Mouse (Mus musculus) heart, embryonic 11.5 days (tissue): Measurements from ENCODE around the gene Serac1. TPM values are rescaled to one million over a fixed set of nuclear protein-coding genes. Genes with fewer than 3 reads are reported as not detected.
A peak's percentile ranks its signal among the peaks of the same experiment; 100 is the strongest.

ENCODE experiments used
- ATAC-seq: fragments of 200-750 bp; cut with Nextera tagmentation; replicated peaks from 2 replicates; pipeline ENCODE4 v1.8.0; 2017; ENCODE audit warnings: moderate library complexity; ENCODE audit not compliant: insufficient number of reproducible peaks, low FRiP score, low TSS enrichment
- H3K27ac ChIP-seq: fragments of 300-500 bp; sonication (generic); 2 replicates; pipeline ENCODE4 v1.5.1; 2014; ENCODE audit warnings: mild to moderate bottlenecking, low read depth, low read length
- H3K27me3 ChIP-seq: fragments of 300-500 bp; sonication (generic); 2 replicates; pipeline ENCODE4 v1.6.1; 2014; ENCODE audit warnings: mild to moderate bottlenecking, low read length, mixed read lengths; ENCODE audit not compliant: control insufficient read depth, insufficient read depth
- H3K36me3 ChIP-seq: fragments of 300-500 bp; sonication (generic); 2 replicates; pipeline ENCODE4 v1.6.1; 2014; ENCODE audit warnings: mild to moderate bottlenecking, low read length, moderate library complexity, mixed read lengths; ENCODE audit not compliant: control insufficient read depth, insufficient read depth
- H3K4me1 ChIP-seq: fragments of 300-500 bp; sonication (generic); 2 replicates; pipeline ENCODE4 v1.6.1; 2014; ENCODE audit warnings: low read length; ENCODE audit not compliant: control insufficient read depth, insufficient read depth
- H3K4me2 ChIP-seq: fragments of 300-500 bp; sonication (generic); 2 replicates; pipeline ENCODE4 v1.6.1; 2014; ENCODE audit warnings: mild to moderate bottlenecking, moderate library complexity
- H3K4me3 ChIP-seq: fragments of 300-500 bp; sonication (generic); 2 replicates; pipeline ENCODE4 v1.5.1; 2014; ENCODE audit warnings: low read depth, low read length
- H3K9ac ChIP-seq: fragments of 300-500 bp; sonication (generic); 2 replicates; pipeline ENCODE4 v1.6.1; 2014; ENCODE audit warnings: mild to moderate bottlenecking, low read depth, low read length, moderate library complexity
- H3K9me3 ChIP-seq: fragments of 300-500 bp; sonication (generic); replicated peaks from 2 replicates; pipeline ENCODE4 v1.6.1; 2016; ENCODE audit warnings: low read length; ENCODE audit not compliant: control insufficient read depth
- WGBS: fragments of 180-500 bp; shearing (Covaris S2); extraction: QIAGEN DNeasy Blood & Tissue Kit; methylation state at CpG from one replicate; pipeline ENCODE4 v1.1.7; 2014; ENCODE audit not compliant: insufficient replicate concordance; 5-methylcytosine and 5-hydroxymethylcytosine counted together
- polyA plus RNA-seq: library from polyadenylated mRNA; unstranded; fragments of >200 nt; fragmentation: Nextera tagmentation; extraction: Ambion mirVana; gene quantifications from 2 replicates; pipeline ENCODE4 v1.2.1, GENCODE M21; 2014

Serac1 gene
- 3.1 and 4.3 TPM in 2 replicates for polyA plus RNA-seq

GRCm38 (mm10) chr17:6079287-6080122 is at the start of gene Serac1, which contains the start of gene Gtf2h5:
Gene Serac1 (minus strand): TSS chr17:6079741.
Gene Gtf2h5 (plus strand): TSS chr17:6079786.
- peaks cover 4% of the 10 kb centered on the region; the same call in 1 of the 2 replicates for H3K4me1 ChIP-seq
- H3K9ac ChIP-seq, result peak within 1 kb of the TSS; percentile 82
- H3K4me2 ChIP-seq, result peak within 1 kb of the TSS; percentile 80
- peak within 1 kb of the TSS; percentile 67 for H3K27ac ChIP-seq
- peak; percentile 100 for ATAC-seq
- under 1% methylated on average over 70 of the region's 70 CpGs for WGBS
- peaks cover 6% of the 10 kb centered on the region; the same call in 1 of the 2 replicates for H3K36me3 ChIP-seq
- peak within 1 kb of the TSS; percentile 69 for H3K4me3 ChIP-seq
- no peaks in the 10 kb centered on the region for H3K9me3 ChIP-seq
- no peaks in the 10 kb centered on the region for H3K27me3 ChIP-seq

- no peaks in the 10 kb centered on the region for H3K27me3 ChIP-seq
- 18% methylated on average over 3 of the region's 3 CpGs for WGBS
- no peaks in the 10 kb centered on the region for H3K9me3 ChIP-seq
- H3K4me1 ChIP-seq, result peaks cover 6% of the 10 kb centered on the region
- no peak for ATAC-seq
- no peak overlapping the region for H3K4me3 ChIP-seq
- no peak overlapping the region for H3K9ac ChIP-seq
- no peak overlapping the region for H3K4me2 ChIP-seq
- 0 out of 2 replicates have a peak, but pooled peaks cover 6% of the 10 kb centered on the region for H3K36me3 ChIP-seq
- peak overlapping the region; percentile 41; the same call in 1 of the 2 replicates for H3K27ac ChIP-seq
Observed at GRCm38 (mm10) chr17:6128039-6128438, 48.5 kb upstream of the Serac1 start.

GRCm38 (mm10) chr17:6125441-6125840 is 45.9 kb upstream of the Serac1 start:
- peaks cover 6% of the 10 kb centered on the region for H3K4me1 ChIP-seq
- H3K27ac ChIP-seq, result no peak overlapping the region
- H3K4me2 ChIP-seq, result no peak overlapping the region
- H3K27me3 ChIP-seq, result no peaks in the 10 kb centered on the region
- WGBS, result 90% methylated on average over 3 of the region's 3 CpGs
- H3K4me3 ChIP-seq, result no peak overlapping the region
- H3K36me3 ChIP-seq, result peaks cover 14% of the 10 kb centered on the region; the same call in 1 of the 2 replicates
- no peaks in the 10 kb centered on the region for H3K9me3 ChIP-seq
- no peak overlapping the region for H3K9ac ChIP-seq
- no peak for ATAC-seq

- Histone ChIP-seq H3K36me3 (peaks cover 14% of the 10 kb centered on the region; the same call in 1 of the 2 replicates), H3K27ac (no peak overlapping the region), H3K4me1 (peaks cover 6% of the 10 kb centered on the region), H3K4me3 (no peak overlapping the region), H3K4me2 (no peak overlapping the region), H3K27me3 (no peaks in the 10 kb centered on the region), H3K9ac (no peak overlapping the region), H3K9me3 (no peaks in the 10 kb centered on the region)
- 87% methylated on average over 4 of the region's 4 CpGs for WGBS
- no peak for ATAC-seq
Observed at GRCm38 (mm10) chr17:6123776-6124175, 44.2 kb upstream of the Serac1 start.

- no peak overlapping the region for H3K9ac ChIP-seq
- H3K9me3 ChIP-seq, result no peaks in the 10 kb centered on the region
- H3K27ac ChIP-seq, result no peak overlapping the region
- WGBS, result 87% methylated on average over 4 of the region's 4 CpGs
- H3K4me3 ChIP-seq, result no peak overlapping the region
- H3K27me3 ChIP-seq, result no peaks in the 10 kb centered on the region
- H3K4me2 ChIP-seq, result no peak overlapping the region
- H3K4me1 ChIP-seq, result no peaks in the 10 kb centered on the region
- peaks cover 8% of the 10 kb centered on the region; the same call in 1 of the 2 replicates for H3K36me3 ChIP-seq
- ATAC-seq, result no peak
Observed at GRCm38 (mm10) chr17:6118861-6119260, 39.3 kb upstream of the Serac1 start.

GRCm38 (mm10) chr17:6117917-6118316 is 38.4 kb upstream of the Serac1 start:
- H3K9ac ChIP-seq, result no peak overlapping the region
- WGBS, result 90% methylated on average over 3 of the region's 3 CpGs
- H3K27ac ChIP-seq, result no peak overlapping the region
- H3K27me3 ChIP-seq, result no peaks in the 10 kb centered on the region
- H3K36me3 ChIP-seq, result peaks cover 8% of the 10 kb centered on the region; the same call in 1 of the 2 replicates
- no peak overlapping the region for H3K4me2 ChIP-seq
- no peak overlapping the region for H3K4me3 ChIP-seq
- ATAC-seq, result no peak
- H3K9me3 ChIP-seq, result no peaks in the 10 kb centered on the region
- no peaks in the 10 kb centered on the region for H3K4me1 ChIP-seq

- 81% methylated on average over 4 of the region's 4 CpGs for WGBS
- Histone ChIP-seq H3K4me2 (no peak overlapping the region), H3K27me3 (no peaks in the 10 kb centered on the region), H3K9me3 (no peaks in the 10 kb centered on the region), H3K27ac (no peak overlapping the region), H3K4me1 (no peaks in the 10 kb centered on the region), H3K4me3 (no peak overlapping the region), H3K9ac (no peak overlapping the region), H3K36me3 (peaks cover 2% of the 10 kb centered on the region; the same call in 1 of the 2 replicates)
- ATAC-seq, result no peak
Observed at GRCm38 (mm10) chr17:6117148-6117725, 37.7 kb upstream of the Serac1 start.

- ATAC-seq, result no peak
- Histone ChIP-seq H3K4me1 (no peaks in the 10 kb centered on the region), H3K27me3 (no peaks in the 10 kb centered on the region), H3K27ac (no peak overlapping the region), H3K9me3 (no peaks in the 10 kb centered on the region), H3K9ac (no peak overlapping the region), H3K4me2 (no peak overlapping the region), H3K4me3 (no peak overlapping the region), H3K36me3 (no peaks in the 10 kb centered on the region)
- 84% methylated on average over 9 of the region's 9 CpGs for WGBS
Observed at GRCm38 (mm10) chr17:6115085-6115484, 35.5 kb upstream of the Serac1 start.
